Mouse (Mus musculus) stomach, embryonic 14.5 days (tissue): Measurements from ENCODE around the gene Klhl28. TPM values are rescaled to one million over a fixed set of nuclear protein-coding genes. Genes with fewer than 3 reads are reported as not detected.

ENCODE experiments used
- ATAC-seq: fragments of 200-750 bp; cut with Nextera tagmentation; 2 replicates; pipeline ENCODE4 v1.8.0; 2017; ENCODE audit warnings: low read depth, moderate TSS enrichment; ENCODE audit not compliant: insufficient number of reproducible peaks, insufficient read depth, low FRiP score
- H3K27ac ChIP-seq: fragments of 300-500 bp; sonication (generic); 2 replicates; pipeline ENCODE4 v1.5.1; 2014; ENCODE audit warnings: mild to moderate bottlenecking, low read length, moderate library complexity, mixed read lengths
- H3K27me3 ChIP-seq: fragments of 300-500 bp; sonication (generic); 2 replicates; pipeline ENCODE4 v1.6.1; 2014; ENCODE audit warnings: low read length, control low read depth, mixed read lengths; ENCODE audit not compliant: control insufficient read depth, insufficient read depth
- H3K36me3 ChIP-seq: fragments of 300-500 bp; sonication (generic); 2 replicates; pipeline ENCODE4 v1.6.1; 2014; ENCODE audit warnings: mild to moderate bottlenecking, control low read depth, low read length, moderate library complexity, mixed read lengths; ENCODE audit not compliant: control insufficient read depth, insufficient read depth
- H3K4me1 ChIP-seq: fragments of 300-500 bp; sonication (generic); 2 replicates; pipeline ENCODE4 v1.6.1; 2014; ENCODE audit warnings: low read length, control low read depth, mixed read lengths; ENCODE audit not compliant: control insufficient read depth, insufficient read depth
- H3K4me2 ChIP-seq: fragments of 300-500 bp; sonication (generic); replicated peaks from 2 replicates; pipeline ENCODE4 v1.6.1; 2014; ENCODE audit warnings: low read depth, low read length, control low read depth
- H3K4me3 ChIP-seq: fragments of 300-500 bp; sonication (generic); 2 replicates; pipeline ENCODE4 v1.5.1; 2014; ENCODE audit warnings: low read depth, low read length, control low read depth
- H3K9ac ChIP-seq: fragments of 300-500 bp; sonication (generic); replicated peaks from 2 replicates; pipeline ENCODE4 v1.6.1; 2014; ENCODE audit warnings: low read depth, mild to moderate bottlenecking, control low read depth, low read length, moderate library complexity, mixed read lengths
- H3K9me3 ChIP-seq: fragments of 300-500 bp; sonication (generic); 2 replicates; pipeline ENCODE4 v1.6.1; 2016; ENCODE audit warnings: low read depth, low read length, control low read depth; ENCODE audit not compliant: control insufficient read depth
- WGBS: fragments of 180-500 bp; shearing (Covaris S2); extraction: QIAGEN DNeasy Blood & Tissue Kit; methylation state at CpG from one replicate; pipeline ENCODE4 v1.1.7; 2014; 5-methylcytosine and 5-hydroxymethylcytosine counted together
- polyA plus RNA-seq: library from polyadenylated mRNA; unstranded; fragments of >200 nt; fragmentation: Nextera tagmentation; extraction: Ambion mirVana; gene quantifications from 2 replicates; pipeline ENCODE4 v1.2.1, GENCODE M21; 2014

Klhl28 gene
- polyA plus RNA-seq, 1 experiment from 2014 or later = 18.2 TPM

DNA sequence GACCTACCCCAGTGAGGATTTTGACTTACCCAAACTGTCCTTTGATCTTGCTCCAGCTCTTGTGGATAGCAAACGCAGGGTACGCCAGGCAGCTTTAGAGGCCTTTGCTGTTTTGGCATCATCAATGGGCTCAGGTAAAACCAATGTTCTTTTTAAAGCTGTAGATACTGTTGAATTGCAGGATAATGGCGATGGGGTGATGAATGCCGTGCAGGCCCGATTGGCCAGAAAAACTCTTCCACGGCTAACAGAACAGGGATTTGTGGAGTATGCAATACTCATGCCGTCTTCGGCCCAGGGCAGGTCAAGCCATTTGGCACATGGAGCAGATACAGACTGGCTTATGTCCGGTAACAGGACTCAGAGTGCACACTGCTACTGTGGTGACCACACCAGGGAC, 2.1 kb upstream of the Klhl28 start:
- Histone ChIP-seq H3K4me1 (peaks cover 14% of the 10 kb centered on the region), H3K9ac (peak overlapping the region; percentile 31), H3K4me3 (peak overlapping the region; percentile 90), H3K36me3 (no peaks in the 10 kb centered on the region), H3K27ac (no peak overlapping the region), H3K9me3 (no peaks in the 10 kb centered on the region), H3K27me3 (no peaks in the 10 kb centered on the region), H3K4me2 (peak overlapping the region; percentile 95)
- 0% methylated on average over 9 of the region's 9 CpGs for WGBS
- no peak for ATAC-seq

DNA sequence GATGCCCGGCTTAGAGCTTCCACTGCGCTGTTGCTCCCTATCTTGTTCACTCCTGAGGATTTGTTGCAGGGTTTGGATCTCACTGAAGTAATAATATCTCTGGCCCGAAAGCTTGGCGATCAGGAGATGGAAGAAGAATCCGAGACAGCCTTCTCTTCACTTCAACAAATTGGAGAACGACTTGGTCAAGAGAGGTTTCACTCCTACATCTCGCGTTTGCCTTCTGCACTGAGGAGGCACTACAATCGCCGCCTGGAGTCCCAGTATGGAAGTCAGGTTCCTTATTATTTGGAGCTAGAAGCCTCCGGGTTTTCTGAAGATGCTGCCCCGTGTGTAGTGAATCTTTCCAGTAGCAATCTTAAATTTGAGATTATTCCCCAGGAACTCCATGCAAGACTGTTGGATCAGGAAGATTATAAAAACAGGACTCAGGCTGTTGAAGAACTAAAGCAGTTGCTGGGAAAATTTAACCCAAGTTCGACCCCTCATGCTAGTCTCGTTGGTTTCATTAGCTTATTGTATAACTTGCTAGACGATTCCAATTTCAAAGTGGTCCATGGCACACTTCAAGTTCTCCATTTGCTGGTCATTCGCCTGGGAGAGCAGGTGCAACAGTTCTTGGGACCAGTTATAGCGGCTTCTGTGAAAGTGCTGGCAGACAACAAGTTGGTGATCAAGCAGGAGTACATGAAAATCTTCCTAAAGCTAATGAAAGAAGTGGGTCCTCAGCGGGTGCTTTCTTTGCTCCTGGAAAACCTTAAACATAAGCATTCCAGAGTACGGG, 1.5 kb upstream of the Klhl28 start:
- ATAC-seq = no peak
- Histone ChIP-seq H3K27me3 (no peaks in the 10 kb centered on the region), H3K4me2 (peak overlapping the region; percentile 95), H3K36me3 (no peaks in the 10 kb centered on the region), H3K4me1 (peaks cover 10% of the 10 kb centered on the region), H3K4me3 (peak overlapping the region; percentile 90), H3K9ac (peak overlapping the region; percentile 80), H3K27ac (peak overlapping the region; percentile 91), H3K9me3 (no peaks in the 10 kb centered on the region)
- 3% methylated on average over 19 of the region's 19 CpGs for WGBS

GRCm38 (mm10) chr12:64966101-64966631, 832 bp upstream of the Klhl28 start:
- no peaks in the 10 kb centered on the region for H3K27me3 ChIP-seq
- ATAC-seq = no peak
- H3K9me3 ChIP-seq = no peaks in the 10 kb centered on the region
- H3K4me2 ChIP-seq = peak overlapping the region; percentile 95
- under 1% methylated on average over 44 of the region's 44 CpGs for WGBS
- peak overlapping the region; percentile 80 for H3K9ac ChIP-seq
- peak overlapping the region; percentile 91 for H3K27ac ChIP-seq
- peak overlapping the region; percentile 90 for H3K4me3 ChIP-seq
- H3K4me1 ChIP-seq = peaks cover 6% of the 10 kb centered on the region; the same call in 1 of the 2 replicates
- H3K36me3 ChIP-seq = no peaks in the 10 kb centered on the region

GRCm38 (mm10) chr12:64964560-64964959, 774 bp downstream of the Klhl28 start:
- ATAC-seq = no peak
- Histone ChIP-seq H3K9ac (peak overlapping the region; percentile 56), H3K27ac (no peak overlapping the region), H3K9me3 (no peaks in the 10 kb centered on the region), H3K4me1 (no peaks in the 10 kb centered on the region), H3K4me3 (peak overlapping the region; percentile 90), H3K36me3 (no peaks in the 10 kb centered on the region), H3K4me2 (peak overlapping the region; percentile 68), H3K27me3 (no peaks in the 10 kb centered on the region)
- 19% methylated on average over 4 of the region's 4 CpGs for WGBS

DNA sequence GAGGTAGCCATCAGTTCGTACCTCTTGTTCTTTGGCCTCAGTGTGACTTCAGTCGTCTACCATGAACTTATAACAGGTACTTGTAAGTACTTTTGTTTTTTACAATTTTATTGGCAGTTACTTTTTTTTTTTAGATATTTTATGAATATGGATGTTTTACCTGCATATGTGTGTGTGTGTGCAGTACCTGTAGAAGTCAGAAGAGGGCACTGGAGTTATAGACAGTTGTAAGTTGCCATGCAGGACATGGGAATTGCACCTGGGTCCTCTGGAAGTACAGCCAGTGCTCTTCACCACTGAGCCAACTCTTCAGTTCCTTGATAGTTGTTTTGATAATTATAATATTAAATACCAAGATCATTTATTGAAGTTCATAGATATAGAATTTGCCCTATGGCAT, 27.8 kb downstream of the Klhl28 start:
- no peak for ATAC-seq

DNA sequence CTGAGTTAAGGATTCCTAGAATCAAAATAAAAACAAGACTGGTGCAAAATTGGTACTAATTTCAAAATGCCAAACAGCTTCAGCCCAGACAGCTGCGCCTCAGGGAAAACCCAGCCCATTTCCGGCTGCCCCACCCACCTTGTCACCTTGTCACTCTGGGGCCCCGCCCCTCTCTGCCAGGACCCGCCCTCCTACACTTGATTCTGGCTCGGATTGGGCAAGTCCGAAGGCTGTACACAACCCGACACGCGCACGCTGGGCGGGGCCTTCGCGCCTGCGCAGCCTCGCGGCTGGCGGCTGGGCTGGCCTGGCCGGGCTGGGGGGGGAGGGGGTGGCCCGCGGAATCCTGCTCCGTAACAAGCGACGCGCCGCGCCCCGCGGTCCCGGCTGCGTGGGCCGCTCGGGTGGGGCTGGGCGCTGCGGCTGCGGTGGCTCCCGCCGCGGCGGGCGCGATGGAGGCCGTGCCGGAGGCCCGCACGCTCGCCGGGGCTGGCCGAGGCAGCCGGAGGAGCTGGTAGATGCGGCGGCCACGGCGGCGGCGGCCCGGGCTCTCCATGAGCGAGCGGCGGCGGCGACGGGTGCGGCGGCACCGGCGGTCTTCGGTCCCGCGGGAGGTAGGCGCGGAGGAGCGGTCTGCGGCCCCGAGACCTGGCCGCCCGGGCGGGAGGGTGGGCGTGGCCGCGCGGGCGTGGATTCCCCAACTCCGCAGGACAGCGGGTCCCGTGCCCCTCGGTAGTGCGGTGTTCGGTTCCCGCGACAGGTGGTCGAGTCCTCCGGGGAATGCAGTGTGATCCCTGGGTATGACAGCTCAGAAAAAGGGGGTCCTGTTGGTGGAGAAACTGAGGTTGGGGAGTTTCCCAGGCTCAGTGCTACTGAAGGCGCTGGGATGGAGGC, 47.5 kb downstream of the Klhl28 start, which contains the start of gene Gm527:
Gm527 (plus strand) TSS at position 329 of the 894 bp plus-strand sequence.
- Histone ChIP-seq H3K27ac (peak within 1 kb of the TSS; percentile 58), H3K9ac (peak within 1 kb of the TSS; percentile 71), H3K36me3 (peaks cover 3% of the 10 kb centered on the region; the same call in 1 of the 2 replicates), H3K4me1 (no peaks in the 10 kb centered on the region), H3K9me3 (no peaks in the 10 kb centered on the region), H3K4me3 (peak within 1 kb of the TSS; percentile 74), H3K27me3 (no peaks in the 10 kb centered on the region), H3K4me2 (peak within 1 kb of the TSS; percentile 76)
- ATAC-seq = peak; percentile 100
- under 1% methylated on average over 81 of the region's 93 CpGs for WGBS

More for the DNA sequence above, 27.8 kb downstream of the Klhl28 start:
- no peak overlapping the region for H3K4me3 ChIP-seq
- no peak overlapping the region for H3K4me2 ChIP-seq
- peaks cover under 1% of the 10 kb centered on the region; the same call in 1 of the 2 replicates for H3K36me3 ChIP-seq
- H3K4me1 ChIP-seq = no peaks in the 10 kb centered on the region
- H3K27me3 ChIP-seq = no peaks in the 10 kb centered on the region
- 87% methylated on average over 2 of the region's 2 CpGs for WGBS
- no peak overlapping the region for H3K9ac ChIP-seq
- no peaks in the 10 kb centered on the region for H3K9me3 ChIP-seq
- H3K27ac ChIP-seq = no peak overlapping the region

DNA sequence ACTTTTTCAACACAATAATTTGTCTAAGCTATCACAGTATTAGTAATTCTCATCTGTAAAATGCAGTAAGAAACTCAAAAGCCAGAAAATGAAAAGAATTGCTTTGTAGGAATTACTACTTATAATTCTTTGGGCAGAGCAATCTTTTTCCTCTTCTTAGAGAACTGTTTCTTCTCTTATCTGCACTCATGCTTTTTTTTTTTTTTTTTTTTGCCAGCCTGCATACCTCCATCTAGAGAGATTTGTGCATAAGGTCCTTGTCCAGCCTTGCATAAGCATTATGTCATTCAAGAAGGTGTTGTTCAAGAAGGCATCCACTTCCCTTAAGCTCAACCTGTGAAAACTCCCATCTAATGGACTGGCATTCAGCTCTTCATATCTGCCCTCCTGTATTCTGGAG, 48.6 kb downstream of the Klhl28 start:
- no peak overlapping the region for H3K27ac ChIP-seq
- ATAC-seq = no peak

GRCm38 (mm10) chr12:64912996-64913395, 52.3 kb downstream of the Klhl28 start:
- H3K4me2 ChIP-seq = no peak overlapping the region
- H3K4me3 ChIP-seq = no peak overlapping the region
- H3K4me1 ChIP-seq = no peaks in the 10 kb centered on the region
- H3K36me3 ChIP-seq = no peaks in the 10 kb centered on the region
- no peak overlapping the region for H3K27ac ChIP-seq
- H3K9me3 ChIP-seq = no peaks in the 10 kb centered on the region
- 66% methylated on average over 6 of the region's 6 CpGs for WGBS
- H3K9ac ChIP-seq = no peak overlapping the region
- ATAC-seq = no peak
- no peaks in the 10 kb centered on the region for H3K27me3 ChIP-seq

More for the DNA sequence above, 48.6 kb downstream of the Klhl28 start:
- Histone ChIP-seq H3K4me1 (no peaks in the 10 kb centered on the region), H3K4me2 (no peak overlapping the region), H3K9ac (no peak overlapping the region), H3K9me3 (no peaks in the 10 kb centered on the region), H3K4me3 (no peak overlapping the region), H3K27me3 (no peaks in the 10 kb centered on the region), H3K36me3 (no peaks in the 10 kb centered on the region; the same call in 1 of the 2 replicates)
